Comparison of ENCODE assay signal across 31 mouse cellular contexts in genomic region chr4:124664604-124665003, GRCm38 (mm10). TPM values are rescaled to one million over a fixed set of nuclear protein-coding genes. Genes with fewer than 3 reads are reported as not detected.
A peak's percentile ranks its signal among the peaks of the same experiment; 100 is the strongest.
DNase-seq lines count a peak whose midpoint lies in the region; ATAC-seq and TF ChIP-seq lines count a peak whose summit lies in the region.
"Had no signal": no experiment of that assay in that cellular context is flagged by ENCODE, and none has a peak within 500 bp of the region (broad histone marks: within the 10 kb centered on the region; RNA-seq: fewer than 3 reads in every experiment).

No protein-coding gene starts in this region.

- H3ac ChIP-seq in myocyte (ENCODE audit: control insufficient read depth, insufficient read length), result no peak overlapping the region

- H3K27me3 ChIP-seq in hindbrain, embryonic 12.5 days, result peaks cover 66% of the 10 kb centered on the region
- H3K27me3 ChIP-seq in hindbrain, embryonic 14.5 days (ENCODE audit: control insufficient read depth, insufficient read depth, low read length), result peaks cover 60% of the 10 kb centered on the region
- H3K27me3 ChIP-seq in forebrain, embryonic 16.5 days (replicated peaks; ENCODE audit: control insufficient read depth, insufficient read depth, low read length), result peaks cover 18% of the 10 kb centered on the region
- H3K27me3 ChIP-seq in myocyte (ENCODE audit: control insufficient read depth, insufficient read depth, insufficient read length), result peaks cover 68% of the 10 kb centered on the region

- H3K9ac ChIP-seq in hindbrain, embryonic 12.5 days, result no peak overlapping the region
- H3K9ac ChIP-seq in hindbrain, embryonic 14.5 days, result no peak overlapping the region
- H3K9ac ChIP-seq in forebrain, embryonic 16.5 days (replicated peaks; ENCODE audit: low read depth, low read length), result 0 out of 2 replicates have a peak overlapping the region, but pooled peaks have one; percentile 40
- H3K9ac ChIP-seq: embryonic facial prominence, embryonic 13.5 days; limb, embryonic 12.5 days; liver, postnatal 0 days; stomach, embryonic 15.5 days had no signal

- H3K9me3 ChIP-seq in hindbrain, embryonic 12.5 days (replicated peaks), result no peaks in the 10 kb centered on the region
- no peaks in the 10 kb centered on the region for H3K9me3 ChIP-seq in hindbrain, embryonic 14.5 days (ENCODE audit: control insufficient read depth, low read length)
- H3K9me3 ChIP-seq in forebrain, embryonic 16.5 days (ENCODE audit: control insufficient read depth, low read length), result no peaks in the 10 kb centered on the region
- H3K9me3 ChIP-seq: embryonic facial prominence, embryonic 13.5 days; hindbrain, embryonic 10.5 days; limb, embryonic 12.5 days; stomach, embryonic 15.5 days had no signal

- no peak for ATAC-seq in hindbrain, embryonic 12.5 days (ENCODE audit: low FRiP score)
- ATAC-seq in hindbrain, embryonic 14.5 days (ENCODE audit: low FRiP score), result no peak
- no peak for ATAC-seq in forebrain, embryonic 16.5 days
- ATAC-seq: liver, postnatal 0 days; lung, postnatal 0 days had no signal

- H3K4me2 ChIP-seq in hindbrain, embryonic 12.5 days (replicated peaks), result 0 out of 2 replicates have a peak overlapping the region, but pooled peaks have one; percentile 17
- no peak overlapping the region for H3K4me2 ChIP-seq in hindbrain, embryonic 14.5 days (replicated peaks)
- H3K4me2 ChIP-seq in forebrain, embryonic 16.5 days (ENCODE audit: low read length), result peak overlapping the region; percentile 37
- H3K4me2 ChIP-seq in myocyte (ENCODE audit: low read depth), result peak overlapping the region; percentile 55
- H3K4me2 ChIP-seq: embryonic facial prominence, embryonic 13.5 days; heart, embryonic 11.5 days; limb, embryonic 12.5 days; liver, embryonic 11.5 days; stomach, embryonic 15.5 days had no signal

- 62% methylated on average over 15 of the region's 15 CpGs for WGBS in hindbrain, embryonic 12.5 days
- 53% methylated on average over 15 of the region's 15 CpGs for WGBS in hindbrain, embryonic 14.5 days
- WGBS in forebrain, embryonic 16.5 days, result 54% methylated on average over 15 of the region's 15 CpGs

- peak overlapping the region; percentile 30; the same call in 1 of the 2 replicates for H3K27ac ChIP-seq in hindbrain, embryonic 12.5 days
- no peak overlapping the region for H3K27ac ChIP-seq in hindbrain, embryonic 14.5 days
- H3K27ac ChIP-seq in forebrain, embryonic 16.5 days (ENCODE audit: low read length), result peak overlapping the region; percentile 74
- H3K27ac ChIP-seq: embryonic facial prominence, embryonic 13.5 days; hindbrain, embryonic 10.5 days; layer of hippocampus, adult 2 months; limb, embryonic 12.5 days; stomach, embryonic 15.5 days had no signal

- no peaks in the 10 kb centered on the region for H3K36me3 ChIP-seq in hindbrain, embryonic 12.5 days
- H3K36me3 ChIP-seq in hindbrain, embryonic 14.5 days (replicated peaks; ENCODE audit: control insufficient read depth, insufficient read depth), result no peaks in the 10 kb centered on the region
- no peaks in the 10 kb centered on the region for H3K36me3 ChIP-seq in forebrain, embryonic 16.5 days (ENCODE audit: control insufficient read depth, insufficient read depth)
- no peaks in the 10 kb centered on the region for H3K36me3 ChIP-seq in myocyte (ENCODE audit: control insufficient read depth, insufficient read depth)
- H3K36me3 ChIP-seq: embryonic facial prominence, embryonic 13.5 days; hindbrain, embryonic 10.5 days; limb, embryonic 12.5 days; stomach, embryonic 15.5 days had no signal

- no peak overlapping the region for H3K4me3 ChIP-seq in hindbrain, embryonic 12.5 days
- no peak overlapping the region for H3K4me3 ChIP-seq in hindbrain, embryonic 14.5 days (replicated peaks; ENCODE audit: low read length)
- no peak overlapping the region for H3K4me3 ChIP-seq in forebrain, embryonic 16.5 days (replicated peaks; ENCODE audit: low read length)
- H3K4me3 ChIP-seq in myocyte, result no peak overlapping the region
- H3K4me3 ChIP-seq: embryonic facial prominence, embryonic 13.5 days; erythroblast, embryonic 14.5 days; hindbrain, embryonic 10.5 days; layer of hippocampus, adult 2 months; limb, embryonic 12.5 days; stomach, embryonic 15.5 days had no signal

- no peak for DNase-seq in hindbrain, embryonic 14.5 days (ENCODE audit: low spot score)
- peak; percentile 67 for DNase-seq in NIH3T3 (ENCODE audit: low read depth)
- no peak for DNase-seq in kidney, postnatal 36 days
- no peak for DNase-seq in adrenal gland, postnatal 4 days (ENCODE audit: low spot score in 2 of 2)
- no peak for DNase-seq in ovary, postnatal 36 days (ENCODE audit: low spot score)
- DNase-seq: adrenal gland, postnatal 10 days; cerebellum, adult 8-10 months; cerebellum, postnatal 36 days; embryo, embryonic 11 days; gastrocnemius, postnatal 14 days; heart, adult 11 months; kidney, adult 18-20 months; kidney, postnatal 14 days; layer of hippocampus, postnatal 36 days; liver, postnatal 0 days had no signal

- TF ChIP-seq POLR2A in myocyte (IDR thresholded peaks at IDR 0.05; ENCODE audit: insufficient read length, low read depth), result no peak

- no peaks in the 10 kb centered on the region for H3K79me2 ChIP-seq in myocyte (ENCODE audit: control insufficient read depth, insufficient read depth)

- peaks cover 43% of the 10 kb centered on the region for H3K4me1 ChIP-seq in hindbrain, embryonic 12.5 days
- H3K4me1 ChIP-seq in hindbrain, embryonic 14.5 days (replicated peaks; ENCODE audit: control insufficient read depth, insufficient read depth, low read length), result peaks cover 14% of the 10 kb centered on the region
- peaks cover 26% of the 10 kb centered on the region for H3K4me1 ChIP-seq in forebrain, embryonic 16.5 days (replicated peaks; ENCODE audit: control insufficient read depth, insufficient read depth, low read length)

TF ChIP-seq in myocyte, 11 proteins besides CTCF, POLR2A, EP300 and RAD21:
- no peak for TF ChIP-seq USF1 (IDR thresholded peaks at IDR 0.05; ENCODE audit: low read depth)
- TF ChIP-seq TCF12 (IDR thresholded peaks at IDR 0.05; ENCODE audit: insufficient read depth, poor library complexity, severe bottlenecking), result no peak
- no peak for TF ChIP-seq SRF (IDR thresholded peaks at IDR 0.05; ENCODE audit: control insufficient read depth, insufficient read length, low read depth)
- no peak for TF ChIP-seq MAX (IDR thresholded peaks at IDR 0.05; ENCODE audit: low read depth)
- TF ChIP-seq CEBPB (IDR thresholded peaks at IDR 0.05; ENCODE audit: insufficient read depth, poor library complexity, severe bottlenecking), result no peak
- TF ChIP-seq MYOG (IDR thresholded peaks at IDR 0.05; ENCODE audit: control insufficient read depth in 1 of 3, insufficient read depth in 1 of 3, insufficient read length in 2 of 3, low read depth in 2 of 3), result no peak
- TF ChIP-seq TCF3 (IDR thresholded peaks at IDR 0.05; ENCODE audit: insufficient read length, low read depth), result no peak
- no peak for TF ChIP-seq REST (IDR thresholded peaks at IDR 0.05; ENCODE audit: insufficient read depth, insufficient read length)
- TF ChIP-seq E2F4 (IDR thresholded peaks at IDR 0.05; ENCODE audit: insufficient read depth), result no peak
- no peak for TF ChIP-seq MYOD1 (IDR thresholded peaks at IDR 0.05; ENCODE audit: control insufficient read depth in 1 of 3, insufficient read length in 2 of 3, low read depth in 2 of 3)
- TF ChIP-seq POLR2AphosphoS2 (IDR thresholded peaks at IDR 0.05; ENCODE audit: insufficient read length, low read depth), result no peak

RNA-seq across cellular contexts. Expression of gene Pou3f1, which starts 8.0 kb away (rescaled TPM):
- polyA plus RNA-seq in hindbrain, embryonic 12.5 days (2016; fragmentation: Nextera tagmentation; extraction: Ambion mirVana), result 24.2 and 24.4 TPM in 2 replicates
- polyA plus RNA-seq in hindbrain, embryonic 14.5 days (2014; fragmentation: Nextera tagmentation; extraction: Ambion mirVana), result 9.6 and 11.2 TPM in 2 replicates
- polyA plus RNA-seq in forebrain, embryonic 16.5 days (2015; fragmentation: Nextera tagmentation; extraction: Ambion mirVana), result 20.9 and 22.7 TPM in 2 replicates
- 0.01 TPM for polyA plus RNA-seq in myocyte (2012; fragmentation: generic; extraction: Trizol)
- total RNA-seq in adrenal gland, postnatal 4 days (2021), result under 1 TPM; 0.23 to 0.34 TPM
- total RNA-seq: MEL had no signal
- polyA plus RNA-seq: liver, postnatal 0 days had no signal

RNA-seq across cellular contexts. Expression of gene Utp11, which starts 28.8 kb away (rescaled TPM):
- polyA plus RNA-seq in hindbrain, embryonic 12.5 days (2016; fragmentation: Nextera tagmentation; extraction: Ambion mirVana), result 60.7 and 68.8 TPM in 2 replicates
- polyA plus RNA-seq in hindbrain, embryonic 14.5 days (2014; fragmentation: Nextera tagmentation; extraction: Ambion mirVana), result 33.5 and 33.6 TPM in 2 replicates
- 42.1 and 48.3 TPM in 2 replicates for polyA plus RNA-seq in forebrain, embryonic 16.5 days (2015; fragmentation: Nextera tagmentation; extraction: Ambion mirVana)
- polyA plus RNA-seq in myocyte (2012; fragmentation: generic; extraction: Trizol), result 36.2 TPM
- 10 to 100 TPM; 34.3 to 35.9 TPM for total RNA-seq in adrenal gland, postnatal 4 days (2021)

RNA-seq across cellular contexts. Expression of gene Fhl3, which starts 35.9 kb away (rescaled TPM):
- 3.3 and 6.8 TPM in 2 replicates for polyA plus RNA-seq in hindbrain, embryonic 12.5 days (2016; fragmentation: Nextera tagmentation; extraction: Ambion mirVana)
- 1.8 and 2.2 TPM in 2 replicates for polyA plus RNA-seq in hindbrain, embryonic 14.5 days (2014; fragmentation: Nextera tagmentation; extraction: Ambion mirVana)
- polyA plus RNA-seq in forebrain, embryonic 16.5 days (2015; fragmentation: Nextera tagmentation; extraction: Ambion mirVana), result 1.9 and 2.3 TPM in 2 replicates
- 110 TPM for polyA plus RNA-seq in myocyte (2012; fragmentation: generic; extraction: Trizol)
- 10 to 100 TPM; 15.6 to 17.3 TPM for total RNA-seq in adrenal gland, postnatal 4 days (2021)

RNA-seq across cellular contexts. Expression of gene Sf3a3, which starts 50.0 kb away (rescaled TPM):
- 157 and 164 TPM in 2 replicates for polyA plus RNA-seq in hindbrain, embryonic 12.5 days (2016; fragmentation: Nextera tagmentation; extraction: Ambion mirVana)
- polyA plus RNA-seq in hindbrain, embryonic 14.5 days (2014; fragmentation: Nextera tagmentation; extraction: Ambion mirVana), result 88.9 and 89.3 TPM in 2 replicates
- polyA plus RNA-seq in forebrain, embryonic 16.5 days (2015; fragmentation: Nextera tagmentation; extraction: Ambion mirVana), result 128 and 129 TPM in 2 replicates
- 41.6 TPM for polyA plus RNA-seq in myocyte (2012; fragmentation: generic; extraction: Trizol)
- 10 to 100 TPM; 58.4 to 62.7 TPM for total RNA-seq in adrenal gland, postnatal 4 days (2021)

RNA-seq across cellular contexts. Expression of gene 3100002H09Rik, which starts 54.0 kb away (rescaled TPM):
- 0.75 and 1.0 TPM in 2 replicates for polyA plus RNA-seq in hindbrain, embryonic 12.5 days (2016; fragmentation: Nextera tagmentation; extraction: Ambion mirVana)
- not detected in 2 replicates for polyA plus RNA-seq in hindbrain, embryonic 14.5 days (2014; fragmentation: Nextera tagmentation; extraction: Ambion mirVana)
- polyA plus RNA-seq in forebrain, embryonic 16.5 days (2015; fragmentation: Nextera tagmentation; extraction: Ambion mirVana), result 1.1 and 1.7 TPM in 2 replicates
- polyA plus RNA-seq in myocyte (2012; fragmentation: generic; extraction: Trizol), result not detected
- total RNA-seq in adrenal gland, postnatal 4 days (2021), result not detected
- total RNA-seq: adrenal gland, postnatal 10 days; gastrocnemius, postnatal 14 days; MEL had no signal
- polyA plus RNA-seq: C2C12; embryonic facial prominence, embryonic 13.5 days; erythroblast, embryonic 14.5 days; heart, embryonic 11.5 days; heart, postnatal 0 days; hindbrain, embryonic 10.5 days; limb, embryonic 12.5 days; liver, embryonic 11.5 days; liver, postnatal 0 days; lung, postnatal 0 days; stomach, embryonic 15.5 days; urinary bladder, adult 2 months had no signal

Comparison
In these comparisons a context has a peak if more than half of its experiments do, and no peak if none do; other contexts are left out.
1. RNA of gene Pou3f1, which starts 8.0 kb away (polyA plus RNA-seq): 24.2 to 24.4 TPM in hindbrain, embryonic 12.5 days, 20.9 to 22.7 TPM in forebrain, embryonic 16.5 days and 9.6 to 11.2 TPM in hindbrain, embryonic 14.5 days; 0.01 TPM in myocyte (single experiment); every median in the first group is over 10 times any median in the second.
2. RNA of gene Fhl3, which starts 35.9 kb away (polyA plus RNA-seq): 110 TPM in myocyte (single experiment); 3.3 to 6.8 TPM in hindbrain, embryonic 12.5 days, 1.8 to 2.2 TPM in hindbrain, embryonic 14.5 days and 1.9 to 2.3 TPM in forebrain, embryonic 16.5 days; every median in the first group is over 10 times any median in the second.